Mouse (Mus musculus) embryonic fibroblast, embryonic 13.5 days (primary cell): ENCODE measurements around the gene Dcxr.

Experiments
- CTCF ChIP-seq: IDR thresholded peaks from 2 replicates; pipeline ENCODE4 v1.5.1; 2011; ENCODE audit warnings: mild to moderate bottlenecking, control low read depth, low read length, moderate library complexity, borderline replicate concordance; ENCODE audit not compliant: insufficient read depth
- POLR2A ChIP-seq: IDR thresholded peaks from 2 replicates; pipeline ENCODE4 v1.6.1; 2011; ENCODE audit warnings: low read depth, mild to moderate bottlenecking, control low read depth, low read length, moderate library complexity

- no peak for TF ChIP-seq CTCF
- no peak for TF ChIP-seq POLR2A
These were observed 37.7 kb downstream of the Dcxr start for GRCm38 (mm10) chr11:120689365-120689764.
